Mouse (Mus musculus): Measurements from ENCODE around the gene Dapk3.
A peak's percentile ranks its signal among the peaks of the same experiment; 100 is the strongest.
"Not testable (repeated sequence)": the region's sequence is repeated elsewhere in the genome, so short reads cannot be mapped to it uniquely, and the experiment has no call there.

Gene Dapk3

DNA sequence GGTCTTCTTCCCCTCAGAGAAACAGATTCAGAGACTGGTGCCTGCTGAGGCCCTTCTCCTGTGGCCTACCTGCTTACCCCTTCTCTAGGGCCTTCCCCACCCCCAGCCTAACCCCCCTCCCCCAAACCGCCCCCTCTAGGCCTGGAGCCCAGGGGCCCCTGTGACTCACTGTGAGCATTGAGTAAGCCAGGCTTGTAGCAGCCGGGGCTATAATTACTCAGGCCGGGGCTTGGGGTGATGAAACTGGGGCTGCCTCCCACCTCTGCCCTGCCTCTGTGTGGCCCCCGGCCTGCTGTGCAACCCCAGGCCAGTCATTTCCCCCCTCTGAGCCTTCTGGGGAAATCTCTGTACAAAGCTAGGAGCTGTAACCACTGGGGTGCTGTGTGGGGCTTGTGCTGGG lies 36.5 kb upstream of the Dapk3 start:
- DNase-seq: no peak

GRCm38 (mm10) chr10:81151261-81151660 lies 31.5 kb upstream of the Dapk3 start:
- DNase-seq: no peak

GRCm38 (mm10) chr10:81152609-81153008 lies 30.2 kb upstream of the Dapk3 start:
- DNase-seq: no peak

- DNase-seq: no peak
Observed at GRCm38 (mm10) chr10:81154313-81154712, 28.5 kb upstream of the Dapk3 start.

DNA sequence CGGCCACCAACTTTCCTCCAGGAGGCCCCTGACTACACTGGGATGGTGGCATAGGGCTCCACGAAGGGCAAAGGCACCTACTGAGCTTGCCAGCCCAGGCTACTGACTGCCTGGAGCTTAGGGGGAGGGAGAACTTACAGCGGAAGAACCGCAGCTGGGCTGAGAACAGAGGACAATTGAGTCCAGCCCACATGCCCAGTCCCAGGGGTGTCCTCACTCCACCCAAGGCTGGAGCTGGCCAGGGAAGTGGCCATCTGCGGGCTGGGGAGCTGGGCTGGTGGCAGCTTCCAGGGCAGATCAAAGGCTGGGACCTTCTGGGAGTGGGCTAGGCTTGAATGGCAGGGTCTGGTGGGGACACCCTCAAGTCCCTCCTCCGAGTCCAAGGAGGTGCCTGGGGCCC lies 28.1 kb upstream of the Dapk3 start:
- DNase-seq: no peak

- DNase-seq: no peak
Observed at GRCm38 (mm10) chr10:81161602-81162317, 21.0 kb upstream of the Dapk3 start.

DNA sequence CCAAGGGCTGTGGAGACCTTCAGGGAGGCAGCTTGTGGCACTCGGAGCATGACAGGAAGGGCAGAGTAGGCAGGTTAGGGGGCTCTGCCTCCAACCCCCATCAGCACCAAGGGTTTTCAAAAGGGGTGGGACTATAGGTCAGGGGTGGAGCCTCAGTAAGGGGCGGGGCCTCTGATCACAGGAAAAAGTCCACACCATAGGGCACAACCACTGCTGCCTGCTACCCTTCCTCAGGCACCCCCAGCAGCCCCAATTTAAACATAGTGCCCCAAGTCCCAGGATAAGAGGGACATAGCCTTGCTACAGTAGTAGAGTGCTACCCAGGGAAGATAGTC lies 20.5 kb upstream of the Dapk3 start:
- no peak for DNase-seq

DNA sequence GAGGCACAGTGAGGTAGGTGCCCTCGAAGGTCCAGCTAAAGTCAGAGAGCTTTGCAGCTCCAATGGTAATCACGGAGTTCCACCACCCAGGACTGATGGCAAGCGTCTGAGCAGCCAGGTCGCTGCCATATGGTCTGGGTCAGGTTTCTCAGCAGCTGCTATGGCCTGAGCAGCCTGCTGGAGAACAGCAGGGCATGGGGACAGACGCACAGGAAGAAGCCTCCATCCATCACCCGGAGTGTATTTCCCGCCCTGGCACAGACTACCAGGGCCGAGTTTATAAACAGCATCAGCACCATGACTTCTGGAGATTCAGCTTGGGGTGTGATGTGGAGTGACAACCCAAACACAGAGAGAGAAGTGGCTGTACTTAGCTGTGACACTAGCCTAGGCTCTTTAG lies 17.7 kb upstream of the Dapk3 start:
- DNase-seq: no peak

GRCm38 (mm10) chr10:81167200-81168086 lies 15.4 kb upstream of the Dapk3 start, which contains the start of gene Pias4:
Pias4 (minus strand) TSS chr10:81167923.
- DNase-seq: peak; percentile 100

- no peak for DNase-seq
Observed at GRCm38 (mm10) chr10:81168087-81168431, 14.7 kb upstream of the Dapk3 start.

DNA sequence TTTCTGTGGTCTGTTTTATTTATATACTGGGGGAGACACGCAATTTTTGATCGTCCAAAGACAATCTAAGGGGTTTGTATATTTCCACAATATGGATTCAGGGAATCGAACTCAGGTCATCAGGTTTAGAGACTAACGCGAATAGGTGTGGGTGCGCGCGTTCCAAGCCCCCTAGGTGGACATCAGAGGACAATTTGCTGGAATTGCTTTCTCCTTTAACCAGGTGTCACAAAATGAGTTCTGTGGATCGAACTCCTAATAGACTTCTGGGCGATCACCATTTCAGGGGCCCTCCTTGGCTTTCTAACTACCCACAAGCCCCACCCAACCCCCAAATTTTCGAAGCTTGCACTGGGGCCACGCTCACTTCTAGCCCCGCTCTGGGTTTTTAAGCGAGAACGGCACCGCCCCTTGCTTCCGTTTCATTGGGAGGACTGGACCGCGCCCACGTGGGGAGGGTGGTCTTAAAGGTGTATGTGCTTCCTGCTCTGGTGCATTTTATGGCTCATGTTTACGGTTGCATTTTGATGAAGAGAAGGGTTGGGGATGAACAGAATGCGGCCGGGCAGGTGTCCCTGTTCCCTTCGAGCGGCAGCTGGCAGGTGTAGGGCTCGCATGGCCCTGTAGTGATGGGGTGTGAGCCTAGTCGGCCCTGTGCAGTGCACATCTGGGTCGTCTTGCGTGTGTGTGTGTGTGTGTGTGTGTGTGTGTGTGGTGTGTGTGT lies 14.1 kb upstream of the Dapk3 start:
- peak; percentile 74 for DNase-seq

GRCm38 (mm10) chr10:81169411-81169900 lies 13.3 kb upstream of the Dapk3 start:
- not testable (repeated sequence) for DNase-seq

DNA sequence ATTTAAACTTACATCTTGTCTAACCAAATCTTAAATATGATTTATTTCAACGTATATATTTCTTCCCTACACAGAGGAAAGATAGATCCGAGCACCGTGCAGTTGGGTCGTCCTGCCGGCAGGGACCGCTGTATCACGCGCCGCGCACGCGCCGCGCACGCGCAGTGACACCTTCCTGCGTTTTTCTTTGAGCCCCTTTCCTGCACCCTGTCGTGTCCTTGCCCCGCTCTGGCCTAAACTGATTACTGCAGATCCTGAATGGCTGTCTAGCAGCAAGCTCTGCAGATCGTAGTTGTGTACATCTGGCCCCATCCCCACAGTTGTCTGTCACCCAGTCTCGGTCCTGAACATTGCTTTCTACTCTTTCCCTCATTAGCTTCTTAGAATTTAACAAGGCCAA lies 9.7 kb upstream of the Dapk3 start:
- peak; percentile 88 for DNase-seq

DNA sequence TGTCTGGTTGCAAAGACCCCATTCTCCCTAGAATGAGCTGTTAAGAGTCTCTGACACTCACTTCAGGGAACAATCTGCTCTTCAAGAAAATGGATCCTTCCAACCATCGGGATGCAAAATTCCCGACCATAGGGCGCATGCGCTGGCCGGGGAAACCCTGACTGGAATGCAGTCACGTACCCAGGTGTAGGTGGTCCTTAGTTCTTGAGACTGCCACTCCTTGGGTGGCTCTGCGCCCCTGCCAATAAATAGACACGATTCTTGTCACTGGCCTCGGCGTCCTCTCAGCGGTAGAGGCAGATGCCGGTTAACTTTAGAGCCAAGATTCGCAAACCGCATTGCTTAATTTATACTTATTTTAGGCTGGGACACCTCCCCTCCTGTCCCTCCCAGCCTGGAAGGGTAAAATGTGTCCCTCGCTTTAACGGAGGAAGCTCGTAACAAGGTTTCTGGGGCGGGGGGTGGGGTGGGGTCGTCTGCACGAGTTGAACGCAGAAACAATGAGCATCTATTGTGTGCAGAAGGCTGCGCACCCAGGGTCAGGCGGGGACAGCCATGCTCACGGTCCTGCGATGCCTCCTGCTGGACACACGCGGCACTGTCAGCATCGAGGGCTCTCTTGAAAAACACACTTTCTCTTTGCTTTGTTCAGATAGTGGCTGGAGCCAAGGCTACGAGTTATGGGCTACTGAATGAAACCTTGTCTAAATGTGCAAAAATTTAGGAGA lies 8.0 kb upstream of the Dapk3 start:
- DNase-seq: peak; percentile 88

- not testable (repeated sequence) for DNase-seq
Observed at GRCm38 (mm10) chr10:81175345-81175701, 7.5 kb upstream of the Dapk3 start.

- DNase-seq: no peak
Observed at GRCm38 (mm10) chr10:81175936-81176465, 6.8 kb upstream of the Dapk3 start.

DNA sequence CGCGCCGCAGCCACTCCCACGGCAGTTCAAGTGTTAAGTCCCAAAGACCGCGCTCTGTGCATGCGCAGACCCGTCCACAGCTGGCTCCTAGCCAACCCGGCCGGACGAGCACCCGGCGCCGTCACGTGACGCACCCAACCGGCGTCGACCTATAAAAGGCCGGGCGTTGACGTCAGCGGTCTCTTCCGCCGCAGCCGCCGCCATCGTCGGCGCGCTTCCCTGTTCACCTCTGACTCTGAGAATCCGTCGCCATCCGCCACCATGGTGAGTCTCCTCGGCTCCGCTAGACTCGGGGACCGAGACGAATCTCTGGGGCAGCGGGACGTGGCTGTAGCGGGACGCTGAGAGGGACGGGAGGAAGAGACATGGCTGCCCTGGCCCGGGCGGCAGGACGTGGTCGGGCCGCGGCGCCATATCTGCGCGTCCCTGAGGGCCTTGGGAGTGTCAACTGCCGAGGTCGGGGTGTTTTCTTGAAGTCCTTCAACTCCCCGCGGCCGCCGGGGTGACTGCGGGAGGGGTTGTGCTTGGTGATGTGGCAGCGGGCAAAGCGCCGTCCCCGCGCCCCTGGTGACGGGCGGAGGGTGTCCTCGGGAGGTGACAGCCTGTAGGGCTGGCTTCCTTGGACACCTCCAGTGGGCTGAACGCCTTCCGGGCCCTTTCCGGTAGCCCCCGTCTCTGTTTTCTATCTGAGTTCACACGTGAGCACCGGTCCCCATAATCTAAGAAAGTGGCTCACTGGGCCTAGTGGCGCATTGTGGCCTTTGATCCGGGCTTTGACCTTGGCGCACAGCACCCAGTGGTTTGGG lies 6.1 kb upstream of the Dapk3 start, which contains the start of gene Eef2:
Eef2 (plus strand) TSS at position 166 of the 806 bp plus-strand sequence.
- peak; percentile 100 for DNase-seq

DNA sequence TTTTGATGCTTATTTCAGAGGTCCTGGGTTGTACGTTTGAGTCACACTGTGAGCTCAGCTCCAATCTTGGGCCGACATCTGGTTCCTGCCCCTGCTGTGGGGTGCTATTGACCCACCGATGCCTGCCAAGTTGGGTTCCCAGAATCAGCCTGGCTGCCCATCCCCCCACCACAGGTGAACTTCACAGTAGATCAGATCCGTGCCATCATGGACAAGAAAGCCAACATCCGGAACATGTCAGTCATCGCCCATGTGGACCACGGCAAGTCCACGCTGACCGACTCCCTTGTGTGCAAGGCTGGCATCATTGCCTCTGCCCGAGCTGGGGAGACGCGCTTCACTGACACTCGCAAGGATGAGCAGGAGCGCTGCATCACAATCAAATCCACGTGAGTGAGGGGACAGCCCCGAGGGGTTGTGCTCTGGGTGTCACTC lies 5.3 kb upstream of the Dapk3 start:
- DNase-seq: peak; percentile 54

GRCm38 (mm10) chr10:81177958-81178712 lies 4.7 kb upstream of the Dapk3 start:
- DNase-seq: no peak

DNA sequence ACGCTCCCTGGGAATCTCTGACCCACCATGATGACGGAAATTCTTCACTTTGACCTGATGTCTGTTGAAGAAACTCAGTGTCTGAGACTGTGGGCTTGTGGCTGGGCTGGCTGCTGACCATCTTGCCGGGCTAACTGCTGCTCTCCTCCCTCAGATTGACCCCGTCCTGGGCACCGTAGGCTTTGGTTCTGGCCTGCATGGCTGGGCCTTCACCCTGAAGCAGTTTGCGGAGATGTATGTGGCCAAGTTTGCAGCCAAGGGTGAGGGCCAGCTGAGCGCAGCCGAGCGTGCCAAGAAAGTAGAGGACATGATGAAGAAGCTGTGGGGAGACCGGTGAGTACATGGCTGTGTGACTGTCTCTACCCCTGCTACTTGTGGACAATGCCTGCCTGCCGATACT lies 3.9 kb upstream of the Dapk3 start:
- no peak for DNase-seq
